Comparison of ENCODE assay signal across 10 mouse cellular contexts in the genomic region with DNA sequence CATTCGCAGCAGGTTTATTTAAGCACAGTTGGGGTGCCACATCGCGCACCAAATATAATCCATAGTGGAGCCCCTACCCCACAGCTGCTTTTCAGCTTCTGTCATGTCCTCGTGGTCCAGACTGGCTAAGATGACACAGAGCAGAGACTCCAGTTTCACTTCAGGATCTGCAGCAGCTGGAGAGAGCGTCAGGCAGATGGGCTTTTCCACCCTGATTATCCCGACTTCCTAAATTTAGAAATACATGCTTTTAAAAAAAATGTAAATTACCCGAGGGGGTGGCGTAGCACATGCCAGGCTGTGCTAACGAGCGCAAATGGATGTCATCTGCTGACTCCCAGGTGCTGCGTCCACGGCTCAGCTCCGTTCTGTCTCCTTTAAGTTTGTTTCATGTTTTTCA. TPM values are rescaled to one million over a fixed set of nuclear protein-coding genes. Genes with fewer than 3 reads are reported as not detected.
DNase-seq lines count a peak whose midpoint lies in the region; ATAC-seq and TF ChIP-seq lines count a peak whose summit lies in the region.
"Had no signal": no experiment of that assay in that cellular context is flagged by ENCODE, and none has a peak within 500 bp of the region (broad histone marks: within the 10 kb centered on the region; RNA-seq: fewer than 3 reads in every experiment).

No protein-coding gene starts in this region.

- no peaks in the 10 kb centered on the region for H3K9me3 ChIP-seq in heart, postnatal 0 days (replicated peaks; ENCODE audit: control insufficient read depth, low read length)

- no peak overlapping the region for H3K4me3 ChIP-seq in heart, postnatal 0 days (ENCODE audit: low read depth, low read length)
- H3K4me3 ChIP-seq in left cerebral cortex, adult 2 months: no peak overlapping the region; the same call in 1 of the 2 replicates

- H3K36me3 ChIP-seq in heart, postnatal 0 days (replicated peaks; ENCODE audit: control insufficient read depth, insufficient read depth, low read length): no peaks in the 10 kb centered on the region

- H3K4me1 ChIP-seq in heart, postnatal 0 days (ENCODE audit: control insufficient read depth, insufficient read depth): no peaks in the 10 kb centered on the region

- WGBS in heart, postnatal 0 days: 50% methylated on average over 13 of the region's 13 CpGs

- intact Hi-C loops in left cerebral cortex, adult 2 months (cut with DNase I): loop anchor here (5.0 kb wide), 1 partner anchor 37 kb away; no protein-coding TSS in a partner anchor

- no peaks in the 10 kb centered on the region for H3K27me3 ChIP-seq in heart, postnatal 0 days (ENCODE audit: control insufficient read depth, insufficient read depth, low read length)

- no peak for TF ChIP-seq CTCF in heart, postnatal 0 days (IDR thresholded peaks at IDR 0.05; ENCODE audit: low read depth)
- TF ChIP-seq CTCF in left cerebral cortex, adult 2 months (IDR thresholded peaks at IDR 0.05): no peak

- ATAC-seq in heart, postnatal 0 days (ENCODE audit: insufficient read depth, low read depth): no peak
- peak; percentile 68 for ATAC-seq in frontal cortex, adult (ENCODE audit: low TSS enrichment)
- no peak for ATAC-seq in CD4-positive, CD25-positive, alpha-beta regulatory T cell, adult 4 months

- H3K4me2 ChIP-seq in heart, postnatal 0 days (ENCODE audit: low read depth, low read length): peak overlapping the region; percentile 28

- no peak for DNase-seq in heart, postnatal 0 days (ENCODE audit: low spot score)
- no peak for DNase-seq in heart, postnatal 4 days
- peak; percentile 52 to 56 for DNase-seq in left cerebral cortex, adult 2 months (ENCODE audit: extremely low spot score in 1 of 2, low spot score in 2 of 2)
- DNase-seq in right cerebral cortex, adult 18-20 months: peak; percentile 79
- DNase-seq in gastrocnemius, postnatal 25 days: no peak
- DNase-seq in thymus, postnatal 25 days: no peak
- DNase-seq: adrenal gland, postnatal 14 days; thymus, postnatal 14 days had no signal

- TF ChIP-seq EP300 in heart, postnatal 0 days (IDR thresholded peaks at IDR 0.05; ENCODE audit: low read depth): no peak

- no peak overlapping the region for H3K27ac ChIP-seq in heart, postnatal 0 days (ENCODE audit: low read depth)
- peak overlapping the region; percentile 71 for H3K27ac ChIP-seq in left cerebral cortex, adult 2 months

- H3K9ac ChIP-seq in heart, postnatal 0 days (replicated peaks; ENCODE audit: low read depth, low read length): no peak overlapping the region; the same call in 1 of the 2 replicates

RNA-seq across cellular contexts. Expression of gene Igsf11, which starts 32.5 kb away (rescaled TPM):
- total RNA-seq in heart, postnatal 0 days (2014; rRNA removed; ENCODE audit: low replicate concordance): 0.19 and 2.6 TPM in 2 replicates
- 0.07 and 0.16 TPM in 2 replicates for polyA plus RNA-seq in heart, postnatal 0 days (2015; fragmentation: Nextera tagmentation; extraction: Ambion mirVana)
- total RNA-seq in heart, postnatal 4 days (2021): under 1 TPM; 0.14 to 0.29 TPM
- 10 to 100 TPM; 37.7 to 49.5 TPM for total RNA-seq in left cerebral cortex, adult 2 months (2021)
- total RNA-seq in gastrocnemius, postnatal 25 days (2021): under 1 TPM; 0.21 to 0.43 TPM
- not detected for polyA plus RNA-seq in CD4-positive, CD25-positive, alpha-beta regulatory T cell, adult 4 months (2017; shearing (Covaris generic))

Comparison
In these comparisons a context has a peak if more than half of its experiments do, and no peak if none do; other contexts are left out.
1. DNase-seq: peak in left cerebral cortex, adult 2 months (2 of 2) and right cerebral cortex, adult 18-20 months (single experiment); none in heart, postnatal 0 days (single experiment), heart, postnatal 4 days (single experiment), gastrocnemius, postnatal 25 days (single experiment) and thymus, postnatal 25 days (single experiment).
2. RNA of gene Igsf11, which starts 32.5 kb away (total RNA-seq): 37.7 to 49.5 TPM in left cerebral cortex, adult 2 months; 0.21 to 0.43 TPM in gastrocnemius, postnatal 25 days, 0.14 to 0.29 TPM in heart, postnatal 4 days and 0.19 to 2.6 TPM in heart, postnatal 0 days; every median in the first group is over 10 times any median in the second.